Mouse (Mus musculus): ENCODE results near the gene Pik3r2. TPM values are rescaled to one million over a fixed set of nuclear protein-coding genes. Genes with fewer than 3 reads are reported as not detected.

The Pik3r2 gene
- total RNA-seq, 2 experiments from 2014 or later, result 13.3 to 15.1 TPM

DNA sequence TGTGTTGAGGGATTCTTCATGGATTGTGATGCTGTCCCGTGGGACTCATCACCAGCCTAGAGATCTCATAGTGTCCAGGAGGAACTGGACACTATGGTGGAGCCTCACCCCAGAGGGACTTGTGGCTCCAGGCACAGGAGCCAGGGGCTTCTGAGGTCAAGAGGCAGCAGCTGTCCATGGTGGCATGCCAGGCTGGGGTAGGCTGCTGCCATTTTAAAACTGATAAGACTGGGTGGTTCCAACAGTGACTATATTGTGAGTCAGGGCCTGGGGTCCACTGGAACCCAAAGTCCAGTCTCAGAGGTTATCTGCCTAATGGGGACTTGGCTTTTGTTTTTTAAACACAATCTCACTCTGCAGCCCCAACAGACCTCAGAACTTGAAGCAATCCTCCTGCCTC, 25.3 kb upstream of the Pik3r2 start:
- DNase-seq (ENCODE audit: low spot score), result no peak

DNA sequence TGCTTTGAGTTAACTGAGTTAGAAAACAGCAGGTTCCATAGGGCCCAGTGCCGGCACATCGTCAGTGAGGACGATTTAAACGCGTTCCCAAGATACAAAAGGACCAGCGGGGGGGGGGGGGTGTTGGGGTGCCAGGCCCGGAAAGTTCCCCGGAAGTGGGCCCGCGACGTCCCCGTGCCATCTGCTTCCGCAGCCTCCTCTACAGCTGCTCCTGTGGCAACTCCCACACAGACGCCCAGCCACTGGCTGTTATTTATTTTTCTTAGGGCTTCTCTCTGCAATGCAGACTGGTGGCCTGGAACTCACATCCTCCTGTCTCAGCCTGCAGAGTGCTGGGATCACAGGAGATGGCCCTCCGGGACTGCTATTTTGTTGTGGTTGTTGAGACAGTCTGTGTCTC, 24.6 kb upstream of the Pik3r2 start:
- DNase-seq (ENCODE audit: low spot score), result no peak

DNA sequence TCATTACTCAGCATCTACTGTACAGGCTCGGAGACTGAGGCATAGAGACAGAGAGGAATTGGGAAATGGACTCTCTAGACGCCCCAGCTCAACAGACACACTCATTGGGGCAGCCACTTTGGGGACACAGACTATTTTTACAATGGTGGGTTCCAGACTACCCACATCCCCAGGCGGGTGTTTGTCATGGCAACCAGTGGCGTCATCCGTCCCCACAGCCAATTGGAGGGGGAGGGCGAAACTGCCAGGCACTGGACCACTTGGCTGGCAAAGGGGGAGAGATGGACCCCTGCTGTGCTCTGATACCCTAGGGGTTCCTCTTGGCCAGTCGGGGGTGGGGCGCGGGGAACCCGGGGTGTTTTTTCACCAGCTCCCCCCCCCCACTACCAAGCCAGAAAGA, 24.1 kb upstream of the Pik3r2 start:
- DNase-seq (ENCODE audit: low spot score), result no peak

DNA sequence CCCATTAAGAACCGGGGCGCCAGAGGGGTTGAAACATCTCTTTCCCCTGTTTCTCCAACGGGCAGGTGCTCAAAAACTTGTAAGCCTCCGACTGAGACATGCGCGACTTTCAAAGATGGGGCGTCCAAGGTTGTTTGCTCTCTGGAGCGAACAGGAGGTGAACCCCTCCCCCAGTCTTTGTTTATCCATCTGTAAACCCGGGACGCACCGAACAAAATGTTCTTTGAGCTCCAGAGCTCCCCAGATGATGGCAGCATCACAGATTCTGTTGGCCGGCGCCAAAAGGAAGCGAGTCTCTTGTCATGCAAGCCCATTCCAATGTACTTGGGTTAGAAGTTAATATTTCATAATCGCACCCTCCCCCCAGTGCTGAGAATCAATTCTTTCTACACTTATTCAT, 21.8 kb upstream of the Pik3r2 start:
- DNase-seq (ENCODE audit: low spot score), result peak; percentile 75

DNA sequence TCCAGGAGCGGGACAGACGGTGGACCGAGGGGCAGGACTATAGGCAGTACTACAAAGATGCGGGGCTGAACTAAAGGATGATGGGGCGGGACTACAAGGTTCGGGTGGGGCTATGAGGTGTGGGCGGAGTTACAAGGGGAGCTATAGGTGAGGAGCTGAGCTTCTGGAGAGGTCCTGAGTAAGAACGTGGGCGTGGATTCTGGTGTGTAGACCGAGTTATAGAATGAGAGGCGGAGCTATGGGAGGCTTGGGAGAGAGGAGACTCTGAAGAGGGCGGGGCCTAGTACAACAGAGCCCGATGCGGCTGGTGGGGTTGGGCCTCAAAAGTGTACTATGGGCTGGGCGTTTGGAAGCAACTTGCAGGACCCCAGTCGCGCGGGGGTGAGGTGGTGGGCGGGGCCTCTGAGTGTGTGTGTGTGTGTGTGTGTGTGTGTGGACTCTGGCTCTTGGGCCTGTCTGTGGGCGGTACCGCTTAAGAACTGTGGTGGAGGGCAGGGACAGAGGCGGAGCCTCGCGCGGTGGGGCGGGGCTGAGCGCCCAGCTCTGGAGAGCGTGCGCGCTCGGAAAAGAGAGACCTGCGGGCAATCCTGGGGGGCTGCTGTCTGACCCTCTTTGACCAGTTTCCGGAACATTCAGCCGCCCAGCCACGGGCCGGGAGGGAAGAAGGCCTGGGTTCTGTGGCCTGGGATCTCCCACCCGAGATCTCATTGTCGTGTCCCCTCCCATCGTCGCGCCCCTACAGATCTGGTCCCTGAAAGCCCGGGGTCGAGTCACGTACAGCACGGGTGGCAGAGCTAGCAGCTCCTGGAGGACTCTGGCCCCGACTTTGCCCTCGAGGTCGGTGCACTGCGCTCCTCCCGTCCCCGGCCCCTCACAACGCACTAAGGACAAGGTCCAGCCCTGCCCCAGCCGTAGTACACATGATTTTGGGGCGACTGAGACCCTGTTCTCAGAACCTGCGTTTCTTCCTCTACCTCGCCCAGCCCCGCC, 20.9 kb upstream of the Pik3r2 start:
- DNase-seq (ENCODE audit: low spot score), result peak; percentile 88

DNA sequence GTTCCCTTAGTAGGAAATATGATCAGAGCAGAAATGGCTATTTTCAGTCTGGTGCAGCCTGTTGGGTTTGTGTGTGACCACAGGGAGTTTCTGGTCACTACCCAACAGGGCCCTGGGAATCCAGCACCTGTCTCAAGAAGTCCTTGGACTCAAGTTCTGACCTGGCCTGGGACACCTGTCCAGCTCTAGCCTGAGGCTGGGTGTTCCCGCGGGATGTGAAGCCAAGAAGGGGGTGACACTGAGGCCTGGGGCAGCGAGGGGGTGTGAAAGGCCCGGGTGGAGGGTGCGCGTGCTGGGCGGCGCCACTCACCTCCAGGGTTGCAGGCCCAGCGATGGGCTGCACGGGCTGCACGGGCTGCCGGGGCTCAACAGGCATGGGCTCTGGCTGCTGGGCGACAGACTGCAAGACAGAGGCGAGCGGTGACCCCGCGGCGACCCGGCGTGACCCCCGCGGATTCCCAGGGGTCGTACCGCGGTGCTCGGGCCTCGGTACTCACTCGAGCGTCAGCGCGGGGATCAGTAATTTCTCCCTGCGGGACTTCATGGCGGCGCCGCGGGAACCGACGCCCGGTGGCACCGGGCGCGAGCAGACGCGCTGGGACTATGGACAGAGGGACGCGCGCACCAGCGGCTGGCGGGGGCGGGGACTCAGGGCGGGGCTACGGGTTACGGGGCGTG, 20.0 kb upstream of the Pik3r2 start:
- no peak for DNase-seq (ENCODE audit: low spot score)

DNA sequence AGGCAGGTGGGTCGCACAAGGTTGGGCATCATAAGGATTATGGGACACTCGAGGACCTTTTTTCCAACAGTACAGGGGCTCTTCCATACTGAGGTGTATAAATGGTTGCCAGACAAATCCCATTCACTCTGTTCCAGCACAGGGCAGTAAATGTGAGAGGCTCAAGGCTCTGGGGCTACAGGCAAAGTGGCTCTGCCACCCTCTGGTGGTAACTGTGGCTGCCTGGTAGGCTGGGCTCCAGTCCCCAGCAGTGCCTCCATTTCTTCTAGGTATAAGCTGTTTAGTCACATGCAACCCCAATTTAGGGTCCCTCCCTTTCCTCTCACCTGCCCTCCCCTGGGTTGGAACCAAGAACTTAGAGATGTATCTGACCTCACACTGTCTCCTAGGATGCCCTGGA, 18.9 kb upstream of the Pik3r2 start:
- DNase-seq (ENCODE audit: low spot score), result no peak

DNA sequence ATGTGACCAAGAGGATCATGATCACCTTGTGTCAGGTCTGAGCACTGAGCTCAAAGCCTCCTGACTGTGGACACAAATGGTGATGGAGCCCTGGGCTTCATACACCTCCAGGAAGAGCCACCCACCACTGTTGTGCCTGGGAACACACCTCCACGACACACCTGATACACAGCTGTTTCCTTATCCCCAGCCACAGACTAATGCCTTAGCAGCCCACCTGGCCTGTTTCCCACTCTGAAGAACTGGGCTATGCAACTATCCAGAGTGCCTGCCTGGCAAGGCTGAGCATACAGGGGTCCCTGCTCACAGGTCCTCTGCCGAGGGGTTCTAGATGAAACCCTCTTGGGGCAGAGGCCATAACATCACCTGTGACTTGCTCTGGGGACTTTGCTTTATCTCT, 17.7 kb upstream of the Pik3r2 start:
- DNase-seq (ENCODE audit: low spot score), result no peak

DNA sequence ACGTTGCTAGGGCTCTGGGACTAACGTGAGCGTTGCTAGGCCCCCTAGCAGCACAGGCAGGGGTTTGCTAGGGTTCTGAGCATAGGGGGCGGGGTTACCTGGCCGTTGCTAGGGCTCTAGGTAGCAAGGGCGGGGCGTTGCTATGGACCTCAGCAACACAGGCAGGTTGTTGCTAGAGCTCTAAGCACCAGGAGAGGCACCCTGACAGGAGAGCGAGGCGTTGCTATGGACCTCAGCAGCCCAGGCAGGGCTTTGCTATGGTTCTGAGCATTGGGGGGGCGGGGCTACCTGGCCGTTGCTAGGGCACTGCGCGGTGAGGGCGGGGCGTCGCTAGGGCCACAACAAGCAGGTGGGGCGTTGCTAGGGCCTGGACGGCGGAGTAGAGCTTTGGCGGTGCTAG, 16.2 kb upstream of the Pik3r2 start:
- DNase-seq (ENCODE audit: low spot score), result no peak

DNA sequence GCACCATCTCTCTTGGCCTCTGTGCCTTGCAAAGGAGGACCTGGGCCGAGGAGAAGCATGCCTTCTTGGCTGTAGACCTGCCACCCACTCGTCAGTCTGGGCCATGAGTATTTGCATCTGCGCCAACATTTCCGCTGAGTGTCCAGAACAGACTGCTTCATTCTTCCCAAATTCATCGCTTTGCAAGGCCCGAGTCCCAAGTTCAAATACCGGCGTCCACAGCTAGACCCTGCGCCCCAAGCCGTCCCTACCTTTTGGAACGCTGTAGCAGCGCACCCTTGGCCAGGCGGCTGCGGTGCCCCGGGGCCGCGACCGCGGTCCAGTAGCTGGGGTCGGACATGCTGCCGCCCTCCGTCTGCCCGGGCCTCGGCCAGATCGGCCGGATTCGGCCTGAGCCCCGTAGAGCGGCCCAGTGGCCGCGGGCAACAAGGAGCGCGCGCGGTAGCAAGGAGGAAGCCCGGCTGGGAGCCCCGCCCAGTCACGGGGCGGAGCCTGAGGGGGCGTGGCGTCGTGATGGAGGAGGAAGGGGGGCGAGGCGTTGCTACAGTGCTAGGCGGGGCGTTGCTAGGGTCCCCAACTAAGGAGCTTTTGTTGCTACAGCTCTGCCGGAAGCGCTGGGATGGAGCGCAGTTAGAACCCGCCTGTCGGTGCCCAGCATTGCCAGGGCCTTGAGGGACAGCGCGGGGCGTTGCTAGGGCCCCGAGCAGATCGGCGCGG, 15.6 kb upstream of the Pik3r2 start:
- peak; percentile 96 for DNase-seq (ENCODE audit: low spot score)

DNA sequence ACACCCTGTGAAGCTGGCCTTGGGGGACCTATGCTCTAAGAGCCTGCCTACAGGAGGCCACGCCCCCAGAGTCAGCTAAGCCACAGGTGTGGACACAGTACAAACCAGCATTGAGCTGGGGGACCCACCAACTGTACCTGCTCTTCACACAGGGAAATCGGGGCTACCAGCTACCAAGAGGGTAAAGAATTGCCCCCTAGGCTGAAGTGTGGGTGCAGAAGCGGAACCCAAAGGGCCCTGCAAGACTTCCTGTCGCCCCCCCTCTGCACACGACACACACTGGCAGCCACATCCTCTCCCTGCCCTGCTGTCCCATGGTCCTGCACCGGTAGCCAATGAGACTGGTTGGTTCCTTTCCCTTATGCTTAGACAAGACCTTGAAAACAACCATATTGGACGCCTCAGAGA, 14.8 kb upstream of the Pik3r2 start:
- DNase-seq (ENCODE audit: low spot score), result no peak

DNA sequence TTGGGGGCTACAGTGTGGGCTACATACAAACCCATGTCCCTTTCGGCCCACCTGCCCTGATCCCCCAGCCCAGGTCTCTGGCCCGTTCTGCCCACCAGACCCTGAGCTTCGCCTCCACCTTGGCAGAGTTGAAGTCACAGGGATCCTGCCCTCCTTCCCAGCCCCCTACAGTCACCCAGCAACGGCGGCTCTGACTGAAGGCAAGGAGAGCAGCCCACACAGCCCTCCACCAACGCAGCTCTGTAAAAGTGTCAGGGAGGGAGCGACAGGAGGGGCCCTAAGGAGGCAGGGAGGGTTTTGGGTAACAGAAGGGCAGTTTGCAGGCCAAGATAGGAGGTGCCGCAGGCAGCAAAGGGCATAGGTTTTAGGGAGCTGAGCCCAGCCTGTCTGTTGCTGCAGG, 14.3 kb upstream of the Pik3r2 start:
- DNase-seq (ENCODE audit: low spot score), result no peak

DNA sequence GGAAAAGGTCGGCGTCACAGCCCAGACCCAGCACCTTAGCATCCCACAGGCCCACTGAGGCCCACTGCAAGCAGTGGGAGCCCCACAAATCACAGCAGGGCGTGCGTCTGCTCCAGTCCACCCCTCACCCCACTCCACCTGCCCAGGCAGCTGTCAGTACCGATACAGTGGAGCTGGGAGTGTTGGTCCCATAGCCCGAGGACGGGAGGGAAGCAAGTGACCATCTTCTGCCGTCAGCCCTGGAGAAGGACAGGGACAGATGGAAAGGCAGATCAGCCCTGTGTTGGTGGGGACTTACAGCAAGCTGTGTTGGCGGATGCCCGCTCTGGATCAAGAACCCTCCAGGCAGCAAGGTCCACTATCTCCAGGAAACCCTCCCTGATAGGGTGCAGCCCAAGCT, 12.5 kb upstream of the Pik3r2 start:
- no peak for DNase-seq (ENCODE audit: low spot score)

DNA sequence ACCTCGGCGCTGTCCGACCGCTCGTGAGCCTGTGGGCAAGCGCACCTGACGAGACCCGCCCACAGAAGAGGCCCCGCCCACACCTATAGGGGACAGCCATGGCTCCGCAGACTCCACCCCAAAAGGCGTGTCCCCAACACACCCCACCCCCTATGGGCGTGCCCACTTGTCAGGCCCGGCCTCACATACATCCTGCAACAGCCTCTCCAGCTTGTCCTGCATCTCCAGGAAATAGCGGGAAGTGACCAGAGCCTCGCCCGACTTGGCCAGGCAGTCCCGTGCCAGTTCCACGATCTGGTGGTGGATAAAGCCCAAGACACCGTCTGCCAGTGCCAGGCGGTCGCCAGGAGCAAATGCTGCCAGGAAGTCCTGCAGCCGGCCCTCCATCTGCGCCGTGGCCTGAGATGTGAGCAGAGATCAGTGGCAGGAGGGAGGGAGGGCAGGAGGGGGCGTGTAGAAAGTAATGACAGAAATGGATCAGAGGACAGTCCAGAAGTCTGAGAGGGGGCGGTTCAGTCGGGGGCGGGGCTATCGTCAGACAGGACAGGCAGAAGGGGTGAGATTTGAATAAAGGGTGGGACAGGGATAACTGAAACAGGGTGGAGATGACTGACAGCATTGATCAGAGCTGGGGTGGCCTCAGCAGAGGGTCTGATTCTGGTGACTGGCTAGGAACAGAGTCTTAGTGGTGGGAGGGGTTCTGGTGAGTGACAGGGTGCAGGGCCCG, 11.6 kb upstream of the Pik3r2 start:
- no peak for DNase-seq (ENCODE audit: low spot score)

DNA sequence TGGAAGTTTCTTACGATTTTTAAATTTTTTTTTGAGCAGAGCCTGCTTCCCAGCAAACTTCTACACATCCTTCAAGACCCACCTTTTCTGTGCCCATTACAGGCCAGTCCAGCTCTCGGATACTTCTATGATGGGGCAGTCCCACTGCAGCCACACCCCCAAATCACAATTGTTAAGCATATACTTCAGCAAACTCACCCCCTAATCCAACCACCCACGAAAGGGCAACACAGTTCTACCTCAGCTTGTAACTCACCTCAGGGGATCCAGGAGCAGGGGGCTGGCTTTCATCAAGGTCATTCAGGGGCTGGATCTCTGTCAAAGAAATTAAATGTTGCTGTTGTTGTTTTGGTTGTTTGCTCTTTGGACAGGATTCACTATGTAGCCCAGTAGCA, 10.5 kb upstream of the Pik3r2 start:
- DNase-seq (ENCODE audit: low spot score), result no peak

DNA sequence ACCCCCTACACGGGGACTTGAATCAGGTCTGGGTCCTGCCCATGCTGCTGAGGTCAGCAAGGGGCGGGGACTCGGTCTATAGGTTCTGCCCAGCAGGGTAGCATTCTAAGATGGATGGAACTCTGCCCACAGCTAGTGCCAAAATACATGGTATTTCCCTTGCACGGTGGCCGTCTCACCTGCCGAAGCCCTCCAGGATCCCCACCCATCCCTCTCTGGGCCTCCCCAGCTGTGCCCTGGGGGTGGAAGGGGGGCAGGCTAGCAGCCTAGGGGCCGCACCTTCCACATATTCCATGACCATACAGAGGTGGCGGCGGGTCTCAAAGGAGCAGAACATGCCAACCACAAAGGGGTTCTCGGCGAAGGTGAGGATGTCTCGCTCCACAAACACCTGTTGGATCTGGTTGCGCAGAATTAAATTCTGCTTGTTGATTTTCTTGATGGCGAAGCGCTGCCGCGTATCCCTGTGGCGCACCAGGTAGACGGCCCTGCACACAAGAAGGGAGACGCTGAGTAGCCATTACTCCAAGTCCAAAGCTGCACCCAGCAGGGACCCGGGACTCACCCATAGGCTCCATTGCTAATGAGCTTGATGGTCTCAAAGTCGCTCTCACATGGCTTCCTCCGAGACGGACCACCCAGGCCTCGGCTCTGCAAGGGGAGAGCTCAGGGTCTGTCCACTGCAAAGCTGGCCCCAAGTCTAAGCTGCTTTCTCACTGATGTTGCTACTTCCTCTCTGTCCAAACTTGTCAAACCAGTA, 10.0 kb upstream of the Pik3r2 start:
- DNase-seq (ENCODE audit: low spot score), result no peak

DNA sequence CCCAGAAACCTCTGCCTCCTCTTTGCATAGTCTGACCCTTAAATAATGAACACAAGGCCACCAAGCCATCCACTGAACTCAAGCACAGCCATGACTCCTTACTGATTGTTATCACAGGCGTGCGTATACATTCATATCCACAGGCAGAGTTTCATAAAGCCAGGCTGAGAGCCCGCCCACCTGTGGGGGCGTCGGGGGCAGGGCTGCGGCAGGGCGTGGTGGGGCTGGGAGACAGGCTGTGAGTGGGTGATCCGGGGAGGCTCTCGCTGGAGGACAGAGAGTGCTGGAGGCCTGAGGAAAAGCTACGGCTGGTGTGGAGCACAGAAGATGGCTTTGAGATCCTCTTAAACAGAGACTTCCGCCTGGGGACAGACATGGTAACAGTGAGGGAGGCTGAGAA, 3.6 kb upstream of the Pik3r2 start:
- DNase-seq (ENCODE audit: low spot score), result no peak

DNA sequence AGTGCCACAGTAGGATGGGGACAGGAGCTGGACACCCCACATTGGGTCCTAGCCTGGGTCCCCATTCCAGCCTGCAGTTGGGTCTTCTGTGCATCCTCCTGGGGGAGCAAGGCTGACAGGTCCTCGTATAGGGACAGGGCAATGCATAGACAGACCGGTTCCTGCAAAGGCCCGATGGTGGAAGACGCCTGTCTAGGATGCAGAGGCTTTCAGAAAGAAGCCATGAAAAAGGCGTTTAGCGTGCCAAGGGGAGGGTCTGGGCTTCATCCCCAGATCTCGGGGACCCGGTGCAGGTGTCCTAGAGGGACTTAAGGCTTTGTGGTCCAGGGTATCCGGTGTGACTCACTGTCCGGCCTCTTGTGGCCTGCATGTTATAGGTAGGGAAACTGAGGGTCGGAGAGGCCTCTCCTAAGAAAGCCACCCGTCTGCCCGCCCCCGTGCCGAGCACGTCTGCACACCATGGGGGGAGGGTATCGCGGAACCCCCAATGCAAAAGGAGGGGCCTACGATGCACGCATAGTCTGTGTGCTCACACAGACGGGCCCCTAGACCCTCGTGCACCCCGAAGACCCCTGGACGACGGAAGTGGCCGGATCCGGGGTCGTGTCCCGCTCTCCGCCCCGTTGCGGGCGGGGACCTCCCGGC, 540 bp downstream of the Pik3r2 start:
- DNase-seq (ENCODE audit: low spot score), result no peak

DNA sequence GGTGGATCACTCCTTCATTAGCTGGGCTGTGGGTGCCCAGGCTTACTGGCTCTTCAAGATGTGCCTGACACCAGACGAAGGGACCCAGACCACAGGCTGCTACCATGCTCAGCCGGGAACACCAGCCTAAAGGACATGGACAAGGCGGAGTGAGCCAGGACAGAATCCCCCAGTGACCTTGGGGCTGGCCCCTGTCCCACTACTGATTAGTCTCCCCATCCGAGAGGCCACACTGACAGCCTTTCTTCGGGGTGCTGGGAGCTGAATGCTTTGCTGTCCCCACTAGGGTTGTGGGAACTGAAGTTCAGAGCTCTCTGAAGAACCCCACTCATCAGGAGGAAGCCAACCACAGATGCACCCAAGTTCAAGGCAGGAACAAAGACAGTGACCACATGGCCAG, 1.3 kb downstream of the Pik3r2 start:
- peak; percentile 47 for DNase-seq (ENCODE audit: low spot score)

DNA sequence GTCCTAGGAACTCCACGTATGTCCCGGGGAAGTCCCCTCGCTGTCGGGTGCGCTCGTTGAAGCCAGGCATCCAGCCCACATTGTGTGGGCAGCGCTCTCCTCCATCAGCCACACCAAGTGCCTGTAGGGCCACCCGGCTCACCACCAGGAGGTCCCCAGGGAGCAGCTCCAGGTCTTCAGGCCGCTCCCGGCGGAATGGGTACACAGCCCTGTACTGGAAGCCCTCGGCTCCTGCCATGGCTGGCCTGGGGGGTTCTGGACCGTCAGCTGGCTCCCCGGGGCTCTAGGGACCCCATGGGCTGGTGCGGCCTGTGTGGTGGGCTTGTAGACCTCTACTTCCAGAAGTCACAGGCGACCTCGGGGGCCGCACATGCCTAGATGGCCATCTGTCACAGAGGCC, 1.8 kb downstream of the Pik3r2 start:
- DNase-seq (ENCODE audit: low spot score), result no peak

All from gastrocnemius, adult 18-20 months (tissue).